In the genomic region with DNA sequence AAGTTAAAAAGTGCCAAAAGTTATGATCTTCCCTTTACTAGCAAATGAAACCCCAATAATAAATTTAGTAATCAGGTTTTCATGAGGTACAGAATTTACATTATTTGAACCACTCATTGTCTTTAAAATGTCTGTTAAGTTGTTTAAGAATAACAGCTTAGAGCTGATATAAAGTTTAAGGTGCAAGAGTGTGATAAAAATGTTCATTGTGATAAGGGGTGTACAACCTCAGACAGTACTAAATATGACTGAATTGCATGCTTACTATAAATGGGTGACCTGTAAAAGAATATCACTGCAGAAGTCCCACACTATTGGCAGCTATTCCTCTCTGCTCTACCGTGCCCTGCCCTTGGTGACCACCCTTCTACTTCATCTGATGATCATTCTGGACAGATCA, we compare ENCODE assay signal across 24 mouse cellular contexts.
"Had no signal": no experiment of that assay in that cellular context is flagged by ENCODE, and none has a peak within 500 bp of the region (broad histone marks: within the 10 kb centered on the region; RNA-seq: fewer than 3 reads in every experiment).

No protein-coding gene starts in this region.

- H3K9me3 ChIP-seq: heart, embryonic 13.5 days; heart, embryonic 15.5 days; hindbrain, embryonic 12.5 days; intestine, embryonic 15.5 days; limb, embryonic 10.5 days; limb, embryonic 12.5 days had no signal

- DNase-seq: forebrain, postnatal 0 days; gastrocnemius, postnatal 14 days; gastrocnemius, postnatal 36 days; heart, adult 11 months; heart, adult 2 months; heart, postnatal 14 days; heart, postnatal 36 days; kidney, adult 18-20 months; kidney, adult 8-10 months; kidney, postnatal 10 days; kidney, postnatal 36 days; layer of hippocampus, adult 9-11 months; layer of hippocampus, postnatal 36 days had no signal

- H3K27me3 ChIP-seq: heart, embryonic 15.5 days; hindbrain, embryonic 12.5 days; intestine, embryonic 15.5 days had no signal

- H3K27ac ChIP-seq: heart, adult 2 months; heart, embryonic 13.5 days; heart, embryonic 15.5 days; hindbrain, embryonic 12.5 days; hindbrain, embryonic 14.5 days; intestine, embryonic 15.5 days; limb, embryonic 10.5 days; limb, embryonic 12.5 days had no signal

- H3K4me2 ChIP-seq: heart, embryonic 11.5 days; heart, embryonic 13.5 days; heart, embryonic 15.5 days; hindbrain, embryonic 12.5 days; hindbrain, embryonic 14.5 days; intestine, embryonic 15.5 days; limb, embryonic 12.5 days had no signal

- H3K36me3 ChIP-seq: heart, embryonic 15.5 days; hindbrain, embryonic 12.5 days; intestine, embryonic 15.5 days; limb, embryonic 12.5 days had no signal

- H3K9ac ChIP-seq: forebrain, postnatal 0 days; heart, embryonic 13.5 days; heart, embryonic 15.5 days; hindbrain, embryonic 12.5 days; hindbrain, embryonic 14.5 days; intestine, embryonic 15.5 days; limb, embryonic 12.5 days had no signal

- H3K4me3 ChIP-seq: heart, adult 2 months; heart, embryonic 13.5 days; heart, embryonic 15.5 days; hindbrain, embryonic 12.5 days; intestine, embryonic 15.5 days; limb, embryonic 10.5 days; limb, embryonic 12.5 days had no signal

- H3K4me1 ChIP-seq: heart, embryonic 13.5 days; heart, embryonic 15.5 days; hindbrain, embryonic 12.5 days; intestine, embryonic 15.5 days; limb, embryonic 10.5 days; limb, embryonic 12.5 days had no signal

- ATAC-seq: forebrain, postnatal 0 days; hindbrain, embryonic 16.5 days; inflammation-experienced regulatory T-cells, adult 6 months; intestine, embryonic 15.5 days; intestine, postnatal 0 days had no signal
